Mouse (Mus musculus) ES-Bruce4 (cell line): ENCODE measurements around the gene Prdm10. TPM values are rescaled to one million over a fixed set of nuclear protein-coding genes. Genes with fewer than 3 reads are reported as not detected.

Experiments used
- H3K27ac ChIP-seq: 2 replicates; pipeline ENCODE4 v1.5.1; 2012; ENCODE audit warnings: low read length, inconsistent platforms; ENCODE audit not compliant: insufficient read depth
- H3K27me3 ChIP-seq: 2 replicates; pipeline ENCODE4 v1.6.1; 2012; ENCODE audit warnings: mild to moderate bottlenecking, low read length, inconsistent platforms; ENCODE audit not compliant: control insufficient read depth, poor library complexity, insufficient read depth, severe bottlenecking
- H3K36me3 ChIP-seq: 2 replicates; pipeline ENCODE4 v1.6.1; 2012; ENCODE audit warnings: inconsistent platforms, mild to moderate bottlenecking, low read length, moderate library complexity; ENCODE audit not compliant: control insufficient read depth, poor library complexity, insufficient read depth, severe bottlenecking
- H3K4me1 ChIP-seq: one replicate; pipeline ENCODE4 v1.8.1; 2011; ENCODE audit warnings: low read length; ENCODE audit not compliant: control insufficient read depth, insufficient read depth
- H3K4me3 ChIP-seq: 2 replicates; pipeline ENCODE4 v1.5.1; 2011; ENCODE audit warnings: low read depth, mild to moderate bottlenecking, low read length
- H3K9ac ChIP-seq: 2 replicates; pipeline ENCODE4 v1.6.1; 2012; ENCODE audit warnings: low read depth, mild to moderate bottlenecking, inconsistent platforms; ENCODE audit not compliant: poor library complexity, severe bottlenecking
- H3K9me3 ChIP-seq: replicated peaks from 2 replicates; pipeline ENCODE4 v1.6.1; 2012; ENCODE audit warnings: mild to moderate bottlenecking, low read length, inconsistent platforms; ENCODE audit not compliant: control insufficient read depth, poor library complexity, insufficient read depth, severe bottlenecking
- CTCF ChIP-seq: IDR thresholded peaks from one replicate; pipeline ENCODE4 v1.8.1; 2011; ENCODE audit warnings: low read depth, low read length
- EP300 ChIP-seq: IDR thresholded peaks from 2 replicates; pipeline ENCODE4 v1.6.1; 2011; ENCODE audit warnings: low read depth, low read length; ENCODE audit not compliant: insufficient read depth
- POLR2A ChIP-seq: IDR thresholded peaks from one replicate; pipeline ENCODE4 v1.8.1; 2011; ENCODE audit warnings: low read length; ENCODE audit not compliant: insufficient read depth
- polyA plus RNA-seq: library from polyadenylated mRNA; stranded (reverse); fragments of >200 nt; gene quantifications from 2 replicates; pipeline ENCODE4 v1.2.4, GENCODE M21; 2011; ENCODE audit warnings: low read depth; ENCODE audit not compliant: missing spikeins, insufficient read depth, insufficient read length

Prdm10 gene
- polyA plus RNA-seq, 1 experiment, result 18.0 TPM

DNA sequence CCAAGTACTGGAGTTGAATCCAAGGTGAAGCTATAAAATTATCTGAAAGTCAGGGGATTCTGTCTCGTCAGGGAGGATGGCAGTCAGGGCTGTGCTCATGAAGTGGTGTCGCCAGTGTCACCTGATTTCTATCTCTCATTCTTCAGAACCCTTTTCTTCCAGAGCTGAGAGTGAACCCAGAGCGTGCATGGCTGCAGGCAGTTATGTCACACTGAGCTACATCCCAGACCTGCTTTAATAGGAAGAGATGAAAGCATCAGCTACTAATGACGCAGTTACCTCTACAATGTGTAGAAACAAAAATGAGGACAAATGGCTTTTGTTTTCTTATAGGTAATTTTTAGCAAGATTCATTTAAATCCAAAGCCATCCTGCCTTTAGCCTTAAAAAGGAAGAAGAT lies 68.1 kb downstream of the Prdm10 start:
- H3K27ac ChIP-seq, result no peak overlapping the region
- no peaks in the 10 kb centered on the region for H3K27me3 ChIP-seq
- TF ChIP-seq POLR2A, result no peak
- TF ChIP-seq EP300, result no peak
- TF ChIP-seq CTCF, result no peak
- H3K4me1 ChIP-seq, result no peaks in the 10 kb centered on the region
- no peak overlapping the region for H3K9ac ChIP-seq
- no peaks in the 10 kb centered on the region for H3K36me3 ChIP-seq
- no peak overlapping the region for H3K4me3 ChIP-seq
- H3K9me3 ChIP-seq, result no peaks in the 10 kb centered on the region

DNA sequence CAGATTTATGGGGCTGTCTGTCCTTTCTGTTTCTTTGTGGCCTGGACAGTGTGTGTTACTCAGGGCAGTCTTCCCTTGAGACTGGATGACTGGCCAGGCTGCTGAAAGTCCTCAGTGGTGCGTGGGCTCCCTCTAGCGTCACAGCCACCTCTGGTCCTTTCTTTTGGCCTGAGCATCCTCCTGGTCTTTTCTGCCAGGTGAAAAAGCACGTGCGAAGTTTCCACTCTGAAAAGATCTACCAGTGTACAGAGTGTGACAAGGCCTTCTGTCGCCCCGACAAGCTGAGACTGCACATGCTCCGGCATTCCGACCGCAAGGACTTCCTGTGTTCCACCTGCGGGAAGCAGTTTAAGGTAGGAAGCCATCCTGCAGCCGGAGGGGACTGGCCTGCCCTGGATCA lies 68.6 kb downstream of the Prdm10 start:
- no peaks in the 10 kb centered on the region for H3K9me3 ChIP-seq
- no peak overlapping the region for H3K9ac ChIP-seq
- no peak overlapping the region for H3K27ac ChIP-seq
- TF ChIP-seq CTCF, result peak; percentile 98
- TF ChIP-seq POLR2A, result no peak
- H3K36me3 ChIP-seq, result no peaks in the 10 kb centered on the region
- H3K4me3 ChIP-seq, result no peak overlapping the region
- H3K27me3 ChIP-seq, result no peaks in the 10 kb centered on the region
- no peaks in the 10 kb centered on the region for H3K4me1 ChIP-seq

- H3K36me3 ChIP-seq, result 0 out of 2 replicates have a peak, but pooled peaks cover 2% of the 10 kb centered on the region
- H3K27me3 ChIP-seq, result no peaks in the 10 kb centered on the region
- no peak overlapping the region for H3K27ac ChIP-seq
- H3K4me3 ChIP-seq, result no peak overlapping the region
- no peaks in the 10 kb centered on the region for H3K4me1 ChIP-seq
- H3K9ac ChIP-seq, result no peak overlapping the region
- TF ChIP-seq EP300 (no peak), POLR2A (no peak)
- no peaks in the 10 kb centered on the region for H3K9me3 ChIP-seq
Observed at GRCm38 (mm10) chr9:31352716-31353115, 72.4 kb downstream of the Prdm10 start.

GRCm38 (mm10) chr9:31353518-31353917 lies 73.2 kb downstream of the Prdm10 start:
- Histone ChIP-seq H3K9me3 (no peaks in the 10 kb centered on the region), H3K27me3 (no peaks in the 10 kb centered on the region), H3K4me1 (no peaks in the 10 kb centered on the region), H3K4me3 (no peak overlapping the region), H3K27ac (no peak overlapping the region), H3K9ac (no peak overlapping the region), H3K36me3 (0 out of 2 replicates have a peak, but pooled peaks cover 2% of the 10 kb centered on the region)
- TF ChIP-seq EP300 (no peak), POLR2A (no peak)

- no peaks in the 10 kb centered on the region for H3K27me3 ChIP-seq
- no peak overlapping the region for H3K27ac ChIP-seq
- no peak overlapping the region for H3K4me3 ChIP-seq
- H3K36me3 ChIP-seq, result 0 out of 2 replicates have a peak, but pooled peaks cover 2% of the 10 kb centered on the region
- H3K4me1 ChIP-seq, result no peaks in the 10 kb centered on the region
- H3K9ac ChIP-seq, result no peak overlapping the region
- no peak for TF ChIP-seq CTCF
- TF ChIP-seq POLR2A, result no peak
- TF ChIP-seq EP300, result no peak
- no peaks in the 10 kb centered on the region for H3K9me3 ChIP-seq
Observed at GRCm38 (mm10) chr9:31354051-31354450, 73.7 kb downstream of the Prdm10 start.

DNA sequence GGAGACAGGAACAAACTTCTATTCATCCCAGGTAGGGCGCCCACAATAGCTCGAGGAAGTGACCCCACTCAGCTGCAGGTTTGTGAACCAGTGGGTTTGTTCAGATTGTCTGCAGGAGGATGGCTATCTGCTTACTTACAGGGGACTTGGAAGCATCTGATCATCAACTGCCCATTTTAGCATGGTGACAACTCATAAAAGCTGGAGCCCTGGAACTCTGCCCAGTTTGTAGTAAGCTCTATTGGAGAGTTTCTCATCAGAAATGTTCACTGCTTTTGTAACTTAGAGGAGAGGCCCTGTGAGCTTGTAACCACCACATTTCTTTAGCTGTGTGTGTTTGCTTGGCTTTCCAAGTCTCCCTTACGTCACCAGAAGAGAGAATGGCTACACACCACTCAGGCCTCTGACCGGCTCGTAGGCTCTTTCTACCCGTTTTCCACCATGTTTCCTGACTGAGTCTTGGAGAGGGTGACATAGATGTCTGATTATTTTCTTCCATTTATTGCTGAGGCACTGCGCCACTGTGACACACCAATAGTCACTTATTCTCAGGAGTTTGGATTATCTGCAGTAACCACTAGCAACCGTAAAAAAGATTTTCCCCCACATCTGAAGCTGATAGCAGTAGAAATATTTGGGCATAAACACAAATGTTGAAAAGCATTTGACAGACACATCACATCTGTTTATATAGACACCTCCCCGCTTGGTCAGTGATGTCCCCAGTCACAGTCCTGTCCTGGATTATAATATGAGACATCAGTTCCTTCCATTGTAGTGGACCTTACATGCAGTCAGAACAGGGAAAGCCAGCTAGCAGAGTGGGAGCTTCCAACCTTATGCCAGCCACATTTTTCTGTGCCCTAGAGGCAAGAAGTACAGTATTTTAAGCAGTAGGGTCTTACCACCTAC lies 83.6 kb downstream of the Prdm10 start:
- Histone ChIP-seq H3K4me1 (no peaks in the 10 kb centered on the region), H3K27me3 (no peaks in the 10 kb centered on the region), H3K4me3 (no peak overlapping the region), H3K9ac (no peak overlapping the region), H3K9me3 (no peaks in the 10 kb centered on the region), H3K27ac (no peak overlapping the region), H3K36me3 (peaks cover 13% of the 10 kb centered on the region)
- TF ChIP-seq EP300, result no peak
